Comparison of ENCODE assay signal across 29 mouse cellular contexts in genomic region chr4:25757909-25758548, GRCm38 (mm10). TPM values are rescaled to one million over a fixed set of nuclear protein-coding genes. Genes with fewer than 3 reads are reported as not detected.
DNase-seq lines count a peak whose midpoint lies in the region; ATAC-seq lines count a peak whose summit lies in the region.
"Had no signal": no experiment of that assay in that cellular context is flagged by ENCODE, and none has a peak within 500 bp of the region (broad histone marks: within the 10 kb centered on the region; RNA-seq: fewer than 3 reads in every experiment).

No protein-coding gene starts in this region.

- 54% methylated on average over 4 of the region's 5 CpGs for WGBS in midbrain, embryonic 12.5 days
- WGBS in midbrain, embryonic 15.5 days, result 56% methylated on average over 4 of the region's 5 CpGs
- 54% methylated on average over 4 of the region's 5 CpGs for WGBS in forebrain, embryonic 13.5 days

- no peak overlapping the region for H3K9ac ChIP-seq in midbrain, embryonic 12.5 days (replicated peaks)
- no peak overlapping the region for H3K9ac ChIP-seq in midbrain, embryonic 15.5 days
- H3K9ac ChIP-seq in forebrain, embryonic 13.5 days, result no peak overlapping the region
- H3K9ac ChIP-seq: embryonic facial prominence, embryonic 15.5 days; heart, embryonic 13.5 days; hindbrain, embryonic 14.5 days; liver, embryonic 15.5 days; lung, embryonic 15.5 days had no signal

- peak; percentile 16 to 31 for DNase-seq in cerebellum, postnatal 25 days
- DNase-seq in cerebellum, adult 11 months, result no peak
- no peak for DNase-seq in layer of hippocampus, adult 18-20 months (ENCODE audit: low spot score in 2 of 2)
- no peak for DNase-seq in adrenal gland, adult 2 months
- DNase-seq: adrenal gland, adult 8-10 months; gastrocnemius, postnatal 25 days; heart, adult 18-20 months; heart, postnatal 14 days; kidney, adult 2 months; liver; lung, postnatal 36 days; right cerebral cortex, postnatal 14 days; thymus, adult 2 months; thymus, postnatal 4 days had no signal

- H3K27me3 ChIP-seq in midbrain, embryonic 12.5 days, result no peaks in the 10 kb centered on the region
- H3K27me3 ChIP-seq in midbrain, embryonic 15.5 days (replicated peaks), result no peaks in the 10 kb centered on the region
- H3K27me3 ChIP-seq in forebrain, embryonic 13.5 days, result no peaks in the 10 kb centered on the region
- H3K27me3 ChIP-seq: embryonic facial prominence, embryonic 15.5 days; heart, embryonic 13.5 days; liver, embryonic 15.5 days; lung, embryonic 15.5 days; megakaryocyte, embryonic 14.5 days; Patski had no signal

- peak; percentile 65; the same call in 1 of the 2 replicates for ATAC-seq in midbrain, embryonic 12.5 days (ENCODE audit: low FRiP score, low read depth)
- ATAC-seq in midbrain, embryonic 15.5 days (replicated peaks), result no peak
- ATAC-seq in forebrain, embryonic 13.5 days, result peak; percentile 33; the same call in 1 of the 2 replicates
- ATAC-seq: Patski had no signal

- no peak overlapping the region for H3K27ac ChIP-seq in midbrain, embryonic 12.5 days (replicated peaks)
- no peak overlapping the region for H3K27ac ChIP-seq in midbrain, embryonic 15.5 days
- no peak overlapping the region for H3K27ac ChIP-seq in forebrain, embryonic 13.5 days
- H3K27ac ChIP-seq: embryonic facial prominence, embryonic 15.5 days; heart, embryonic 13.5 days; hindbrain, embryonic 14.5 days; kidney, postnatal 0 days; limb, embryonic 10.5 days; liver, embryonic 15.5 days; lung, embryonic 15.5 days; stomach, postnatal 0 days had no signal

- H3K4me3 ChIP-seq in midbrain, embryonic 12.5 days, result no peak overlapping the region
- H3K4me3 ChIP-seq in midbrain, embryonic 15.5 days, result no peak overlapping the region
- no peak overlapping the region for H3K4me3 ChIP-seq in forebrain, embryonic 13.5 days
- H3K4me3 ChIP-seq: embryonic facial prominence, embryonic 15.5 days; heart, embryonic 13.5 days; limb, embryonic 10.5 days; liver, embryonic 15.5 days; lung, embryonic 15.5 days; megakaryocyte, embryonic 14.5 days had no signal

- no peaks in the 10 kb centered on the region for H3K9me3 ChIP-seq in midbrain, embryonic 12.5 days
- no peaks in the 10 kb centered on the region for H3K9me3 ChIP-seq in midbrain, embryonic 15.5 days
- H3K9me3 ChIP-seq in forebrain, embryonic 13.5 days (replicated peaks), result no peaks in the 10 kb centered on the region
- H3K9me3 ChIP-seq: embryonic facial prominence, embryonic 15.5 days; limb, embryonic 10.5 days; liver, embryonic 15.5 days; lung, embryonic 15.5 days had no signal

- H3K4me1 ChIP-seq in midbrain, embryonic 12.5 days, result no peaks in the 10 kb centered on the region
- no peaks in the 10 kb centered on the region for H3K4me1 ChIP-seq in midbrain, embryonic 15.5 days
- H3K4me1 ChIP-seq in forebrain, embryonic 13.5 days, result 0 out of 2 replicates have a peak, but pooled peaks cover under 1% of the 10 kb centered on the region
- H3K4me1 ChIP-seq: embryonic facial prominence, embryonic 15.5 days; heart, embryonic 13.5 days; limb, embryonic 10.5 days; liver, embryonic 15.5 days; lung, embryonic 15.5 days; megakaryocyte, embryonic 14.5 days had no signal

- H3K36me3 ChIP-seq in midbrain, embryonic 12.5 days, result no peaks in the 10 kb centered on the region
- no peaks in the 10 kb centered on the region for H3K36me3 ChIP-seq in midbrain, embryonic 15.5 days (replicated peaks)
- H3K36me3 ChIP-seq in forebrain, embryonic 13.5 days (ENCODE audit: poor library complexity, severe bottlenecking), result no peaks in the 10 kb centered on the region
- H3K36me3 ChIP-seq: embryonic facial prominence, embryonic 15.5 days; heart, embryonic 13.5 days; limb, embryonic 10.5 days; liver, embryonic 15.5 days; lung, embryonic 15.5 days had no signal

- no peak overlapping the region for H3K4me2 ChIP-seq in midbrain, embryonic 12.5 days (replicated peaks)
- H3K4me2 ChIP-seq in midbrain, embryonic 15.5 days, result no peak overlapping the region
- no peak overlapping the region for H3K4me2 ChIP-seq in forebrain, embryonic 13.5 days
- H3K4me2 ChIP-seq: embryonic facial prominence, embryonic 15.5 days; heart, embryonic 13.5 days; hindbrain, embryonic 14.5 days; liver, embryonic 15.5 days; lung, embryonic 15.5 days had no signal

RNA-seq across cellular contexts. Expression of gene Fut9, which starts 42.0 kb away (rescaled TPM):
- 3.5 and 5.4 TPM in 2 replicates for polyA plus RNA-seq in midbrain, embryonic 12.5 days (2016; fragmentation: Nextera tagmentation; extraction: Ambion mirVana)
- 12.4 and 14.3 TPM in 2 replicates for polyA plus RNA-seq in midbrain, embryonic 15.5 days (2015; fragmentation: Nextera tagmentation; extraction: Ambion mirVana)
- polyA plus RNA-seq in forebrain, embryonic 13.5 days (2015; fragmentation: Nextera tagmentation; extraction: Ambion mirVana), result 11.6 and 15.7 TPM in 2 replicates
- total RNA-seq in layer of hippocampus, adult 18-20 months (2021), result 10 to 100 TPM; 42.7 to 48.8 TPM
- total RNA-seq in adrenal gland, adult 2 months (2021), result under 1 TPM; 0.29 to 0.38 TPM
- polyA plus RNA-seq in adrenal gland, adult 2 months (2012; rRNA removed), result 0.04 TPM in 1 of 2 replicates, not detected in the other
- total RNA-seq: gastrocnemius, postnatal 25 days; heart, postnatal 14 days; monocyte, adult 5-6 weeks had no signal
- polyA plus RNA-seq: large intestine, adult 2 months had no signal

Comparison
In these comparisons a context has a peak if more than half of its experiments do, and no peak if none do; other contexts are left out.
1. DNase-seq: peak in cerebellum, postnatal 25 days (2 of 2); none in cerebellum, adult 11 months (single experiment), layer of hippocampus, adult 18-20 months (0 of 2) and adrenal gland, adult 2 months (single experiment).